Mouse (Mus musculus) forebrain, postnatal 0 days (tissue): ENCODE measurements around the gene Tesmin. TPM values are rescaled to one million over a fixed set of nuclear protein-coding genes. Genes with fewer than 3 reads are reported as not detected.
A peak's percentile ranks its signal among the peaks of the same experiment; 100 is the strongest.

Experiments
- ATAC-seq: fragments of 200-750 bp; cut with Nextera tagmentation; 2 replicates; pipeline ENCODE4 v1.8.0; 2017; ENCODE audit warnings: mild to moderate bottlenecking, moderate library complexity
- DNase-seq: peaks from one replicate; pipeline ENCODE4 v3.0.0-alpha.2; 2015
- H3K27ac ChIP-seq: fragments of 300-500 bp; sonication (generic); 2 replicates; pipeline ENCODE4 v1.5.1; 2014; ENCODE audit warnings: low read depth, mild to moderate bottlenecking, antibody characterized with exemption, low read length, moderate library complexity, mixed read lengths
- H3K27me3 ChIP-seq: fragments of 300-500 bp; sonication (generic); 2 replicates; pipeline ENCODE4 v1.6.1; 2014; ENCODE audit warnings: mild to moderate bottlenecking, low read length, mixed read lengths; ENCODE audit not compliant: insufficient read depth
- H3K36me3 ChIP-seq: fragments of 300-500 bp; sonication (generic); 2 replicates; pipeline ENCODE4 v1.6.1; 2014; ENCODE audit warnings: mild to moderate bottlenecking, moderate library complexity; ENCODE audit not compliant: insufficient read depth
- H3K4me1 ChIP-seq: fragments of 300-500 bp; sonication (generic); 2 replicates; pipeline ENCODE4 v1.6.1; 2014; ENCODE audit warnings: antibody characterized with exemption; ENCODE audit not compliant: insufficient read depth
- H3K4me2 ChIP-seq: fragments of 300-500 bp; sonication (generic); 2 replicates; pipeline ENCODE4 v1.6.1; 2014; ENCODE audit warnings: low read depth, mild to moderate bottlenecking, moderate library complexity
- H3K4me3 ChIP-seq: fragments of 300-500 bp; sonication (generic); 2 replicates; pipeline ENCODE4 v1.5.1; 2014; ENCODE audit warnings: low read depth, low read length, mixed read lengths
- H3K9ac ChIP-seq: fragments of 300-500 bp; sonication (generic); 2 replicates; pipeline ENCODE4 v1.6.1; 2014; ENCODE audit warnings: mild to moderate bottlenecking
- H3K9me3 ChIP-seq: fragments of 300-500 bp; sonication (generic); 2 replicates; pipeline ENCODE4 v1.6.1; 2016; ENCODE audit warnings: low read length
- CTCF ChIP-seq: sonication (generic); IDR thresholded peaks from 2 replicates; pipeline ENCODE4 v1.5.1; 2016; ENCODE audit warnings: antibody characterized with exemption, control low read depth, low read depth
- WGBS: fragments of 180-500 bp; shearing (Covaris S2); extraction: QIAGEN DNeasy Blood & Tissue Kit; methylation state at CpG from one replicate; pipeline ENCODE4 v1.1.7; 2014; 5-methylcytosine and 5-hydroxymethylcytosine counted together
- polyA plus RNA-seq: library from polyadenylated mRNA; unstranded; fragments of >200 nt; fragmentation: Nextera tagmentation; extraction: Ambion mirVana; gene quantifications from 2 replicates; pipeline ENCODE4 v1.2.1, GENCODE M21; 2015
- total RNA-seq: library from RNA; depleted of rRNA; stranded (reverse); fragments of >200 nt; gene quantifications from 2 replicates; pipeline ENCODE4 v1.2.3, GENCODE M21; 2014; rRNA removed

The Tesmin gene
- total RNA-seq (0.71 and 1.0 TPM in 2 replicates), polyA plus RNA-seq (0.82 and 1.5 TPM in 2 replicates)

DNA sequence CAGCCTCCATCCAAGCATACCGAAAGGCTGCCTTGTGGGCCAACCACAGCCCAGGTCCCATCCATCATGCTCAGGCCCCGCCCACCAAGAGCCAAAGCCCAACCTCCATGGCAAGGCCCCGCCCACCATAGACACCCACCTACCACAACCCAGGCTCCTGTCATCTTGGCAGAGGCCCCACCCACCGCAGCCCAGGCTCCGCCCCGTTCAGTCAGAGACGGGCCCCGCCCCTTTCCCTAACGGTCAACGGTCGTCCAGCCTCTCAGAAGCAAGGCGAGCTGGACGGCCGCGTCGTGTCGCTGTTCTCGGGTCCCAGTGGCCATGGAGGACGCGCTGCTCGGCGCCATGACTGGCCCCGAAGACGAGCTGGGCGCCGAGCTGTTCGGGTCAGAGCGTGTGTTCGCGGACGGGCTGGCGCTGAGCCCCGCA lies at the start of gene Tesmin:
Gene Tesmin (plus strand): TSS at position 229 of the 429 bp plus-strand sequence.
- H3K27me3 ChIP-seq: no peaks in the 10 kb centered on the region
- peak within 1 kb of the TSS; percentile 58 for H3K9ac ChIP-seq
- WGBS: 2% methylated on average over 33 of the region's 33 CpGs
- peak; percentile 87 for DNase-seq
- H3K27ac ChIP-seq: peak within 1 kb of the TSS; percentile 54; the same call in 1 of the 2 replicates
- peak; percentile 61 for TF ChIP-seq CTCF
- no peaks in the 10 kb centered on the region for H3K36me3 ChIP-seq
- H3K4me2 ChIP-seq: peak within 1 kb of the TSS; percentile 80
- H3K4me1 ChIP-seq: no peaks in the 10 kb centered on the region
- H3K9me3 ChIP-seq: no peaks in the 10 kb centered on the region
- peak; percentile 90 for ATAC-seq
- H3K4me3 ChIP-seq: peak within 1 kb of the TSS; percentile 52

DNA sequence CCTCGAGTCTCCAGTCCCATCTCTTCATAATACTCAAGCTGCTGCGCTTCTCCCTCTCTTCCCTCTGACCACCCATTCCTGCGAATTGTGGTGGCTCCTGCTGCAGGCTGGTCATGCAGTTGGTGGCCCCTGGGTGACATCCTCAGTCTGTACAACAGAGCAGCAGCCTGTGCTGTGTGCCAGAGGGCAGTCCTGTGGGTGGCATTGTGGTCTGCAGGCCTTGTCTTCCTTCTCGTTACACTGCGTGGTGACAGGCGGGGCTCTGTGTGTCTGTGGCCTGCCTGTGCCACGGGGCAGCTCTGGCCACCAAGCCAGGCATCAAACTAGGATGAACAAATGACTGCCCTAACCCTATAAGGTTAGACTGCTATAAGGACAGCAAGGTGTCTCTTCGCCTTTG lies 49.5 kb upstream of the Tesmin start:
- Histone ChIP-seq H3K4me2 (no peak overlapping the region), H3K27me3 (no peaks in the 10 kb centered on the region), H3K9ac (no peak overlapping the region), H3K4me3 (no peak overlapping the region), H3K4me1 (no peaks in the 10 kb centered on the region), H3K27ac (no peak overlapping the region), H3K9me3 (no peaks in the 10 kb centered on the region), H3K36me3 (no peaks in the 10 kb centered on the region)
- WGBS: 81% methylated on average over 8 of the region's 8 CpGs
- DNase-seq (no peak), ATAC-seq (no peak)
- TF ChIP-seq CTCF: no peak

GRCm38 (mm10) chr19:3341021-3341420 lies 47.6 kb upstream of the Tesmin start:
- 74% methylated on average over 3 of the region's 3 CpGs for WGBS
- no peaks in the 10 kb centered on the region for H3K4me1 ChIP-seq
- no peak overlapping the region for H3K4me3 ChIP-seq
- DNase-seq (no peak), ATAC-seq (no peak)
- H3K4me2 ChIP-seq: no peak overlapping the region
- no peaks in the 10 kb centered on the region for H3K9me3 ChIP-seq
- no peaks in the 10 kb centered on the region for H3K36me3 ChIP-seq
- H3K27me3 ChIP-seq: no peaks in the 10 kb centered on the region
- H3K27ac ChIP-seq: no peak overlapping the region
- no peak overlapping the region for H3K9ac ChIP-seq
- no peak for TF ChIP-seq CTCF

GRCm38 (mm10) chr19:3343929-3344328 lies 44.7 kb upstream of the Tesmin start:
- Histone ChIP-seq H3K4me3 (no peak overlapping the region), H3K27ac (no peak overlapping the region), H3K36me3 (no peaks in the 10 kb centered on the region), H3K4me2 (no peak overlapping the region), H3K27me3 (no peaks in the 10 kb centered on the region), H3K4me1 (no peaks in the 10 kb centered on the region), H3K9me3 (no peaks in the 10 kb centered on the region), H3K9ac (no peak overlapping the region)
- no peak for DNase-seq
- 57% methylated on average over 3 of the region's 3 CpGs for WGBS
- no peak for TF ChIP-seq CTCF
- no peak for ATAC-seq

DNA sequence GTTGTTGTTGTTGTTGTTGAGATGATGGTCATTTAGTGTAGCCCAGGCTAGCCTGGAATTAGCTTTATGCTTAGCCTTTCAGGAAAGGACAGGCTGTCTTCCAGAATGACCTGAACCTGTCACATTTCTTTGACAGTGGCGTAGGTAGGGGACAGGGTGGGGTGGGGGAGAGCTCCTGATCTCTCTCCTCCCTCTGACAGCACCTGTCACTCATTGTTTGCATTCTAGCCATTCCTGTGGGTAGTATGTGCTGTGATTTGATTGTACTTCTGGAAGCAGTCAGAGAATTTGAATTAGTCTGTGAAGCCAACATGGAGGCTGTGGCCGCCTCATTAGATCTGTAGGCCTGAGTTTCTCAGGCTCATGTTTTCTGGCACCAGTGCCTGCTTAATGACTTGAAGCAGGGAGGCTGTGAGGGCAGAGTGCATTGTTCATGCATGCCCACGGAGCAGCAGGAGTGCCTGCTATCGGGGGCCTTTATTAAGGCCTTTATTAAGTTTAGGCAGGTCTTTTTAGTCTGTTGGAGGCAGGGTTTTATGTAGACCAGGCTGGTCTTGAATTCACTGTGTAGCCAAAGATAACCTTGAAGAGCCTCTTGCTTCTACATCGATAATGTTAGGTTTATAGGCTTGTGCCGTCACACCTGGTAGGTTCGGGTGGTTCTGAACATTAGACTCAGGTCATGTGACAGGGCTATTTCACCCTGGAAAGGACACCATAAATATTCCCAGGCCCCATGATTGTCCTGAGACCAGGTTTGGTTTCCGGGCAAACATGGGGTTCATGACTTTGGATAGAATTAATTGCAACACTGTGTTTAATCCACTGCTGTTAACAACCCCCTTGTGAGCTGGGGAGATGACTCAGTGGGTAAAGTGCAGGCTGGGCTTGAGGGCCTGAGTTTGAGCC lies 43.8 kb upstream of the Tesmin start:
- DNase-seq (no peak), ATAC-seq (no peak)
- 56% methylated on average over 8 of the region's 8 CpGs for WGBS
- no peaks in the 10 kb centered on the region for H3K36me3 ChIP-seq
- no peak overlapping the region for H3K27ac ChIP-seq
- H3K4me3 ChIP-seq: no peak overlapping the region
- H3K9me3 ChIP-seq: no peaks in the 10 kb centered on the region
- no peak for TF ChIP-seq CTCF
- no peaks in the 10 kb centered on the region for H3K27me3 ChIP-seq
- no peak overlapping the region for H3K4me2 ChIP-seq
- no peaks in the 10 kb centered on the region for H3K4me1 ChIP-seq
- no peak overlapping the region for H3K9ac ChIP-seq

GRCm38 (mm10) chr19:3347784-3348183 lies 40.9 kb upstream of the Tesmin start:
- no peak overlapping the region for H3K9ac ChIP-seq
- H3K27ac ChIP-seq: no peak overlapping the region
- no peak overlapping the region for H3K4me2 ChIP-seq
- TF ChIP-seq CTCF: peak; percentile 17; the same call in 1 of the 2 replicates
- no peaks in the 10 kb centered on the region for H3K4me1 ChIP-seq
- DNase-seq (no peak), ATAC-seq (no peak)
- WGBS: 100% methylated on average over 1 of the region's 1 CpGs
- H3K27me3 ChIP-seq: no peaks in the 10 kb centered on the region
- no peaks in the 10 kb centered on the region for H3K36me3 ChIP-seq
- no peaks in the 10 kb centered on the region for H3K9me3 ChIP-seq
- H3K4me3 ChIP-seq: no peak overlapping the region
